Mouse (Mus musculus): ENCODE data around the gene Syngr1. TPM values are rescaled to one million over a fixed set of nuclear protein-coding genes. Genes with fewer than 3 reads are reported as not detected.

Gene Syngr1
- polyA plus RNA-seq (2012) = 5.2 and 7.4 TPM in 2 replicates

DNA sequence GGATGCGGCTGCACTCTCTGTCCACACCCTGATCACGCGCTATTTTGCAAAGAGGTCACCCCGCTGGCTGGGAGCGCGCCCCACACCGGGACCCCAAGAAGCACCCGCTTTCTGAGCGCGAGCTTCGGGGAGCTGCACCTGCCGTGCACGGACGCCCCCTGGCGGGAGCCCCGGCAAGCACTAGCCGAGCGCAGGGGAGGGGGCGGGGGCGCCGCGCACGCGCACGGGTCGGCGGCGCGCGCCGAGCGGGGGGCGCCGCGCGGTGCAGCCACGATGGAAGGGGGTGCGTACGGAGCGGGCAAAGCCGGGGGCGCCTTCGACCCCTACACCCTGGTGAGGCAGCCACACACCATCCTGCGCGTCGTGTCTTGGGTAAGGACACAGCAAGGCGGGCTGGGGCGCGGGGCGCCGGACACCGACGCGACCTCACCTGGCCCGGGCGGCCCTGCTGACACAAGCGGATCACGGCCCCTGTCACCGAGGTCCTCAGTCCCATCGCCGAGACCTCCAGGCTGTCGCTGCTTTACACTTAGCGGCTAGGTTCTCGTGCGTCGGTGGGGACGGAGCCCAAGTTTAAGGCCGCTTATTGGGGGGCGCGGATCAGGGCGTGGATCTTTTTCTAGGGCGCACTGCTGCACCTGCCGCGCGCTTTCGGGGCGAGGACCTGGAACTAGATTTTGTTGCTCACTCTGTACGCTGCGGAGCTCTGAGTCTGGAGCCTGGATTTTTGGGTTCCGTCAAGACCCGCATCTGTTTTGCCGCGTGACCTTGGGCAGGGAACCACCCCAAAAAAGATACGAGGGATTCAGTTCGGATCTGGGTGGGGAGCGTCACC lies at the start of gene Syngr1, which contains the start of gene Rpl3:
Gene Syngr1, plus strand, starts transcription at position 214 of the 835 bp plus-strand sequence.
Gene Rpl3, minus strand, starts transcription at position 748 of the 835 bp plus-strand sequence.

DNA sequence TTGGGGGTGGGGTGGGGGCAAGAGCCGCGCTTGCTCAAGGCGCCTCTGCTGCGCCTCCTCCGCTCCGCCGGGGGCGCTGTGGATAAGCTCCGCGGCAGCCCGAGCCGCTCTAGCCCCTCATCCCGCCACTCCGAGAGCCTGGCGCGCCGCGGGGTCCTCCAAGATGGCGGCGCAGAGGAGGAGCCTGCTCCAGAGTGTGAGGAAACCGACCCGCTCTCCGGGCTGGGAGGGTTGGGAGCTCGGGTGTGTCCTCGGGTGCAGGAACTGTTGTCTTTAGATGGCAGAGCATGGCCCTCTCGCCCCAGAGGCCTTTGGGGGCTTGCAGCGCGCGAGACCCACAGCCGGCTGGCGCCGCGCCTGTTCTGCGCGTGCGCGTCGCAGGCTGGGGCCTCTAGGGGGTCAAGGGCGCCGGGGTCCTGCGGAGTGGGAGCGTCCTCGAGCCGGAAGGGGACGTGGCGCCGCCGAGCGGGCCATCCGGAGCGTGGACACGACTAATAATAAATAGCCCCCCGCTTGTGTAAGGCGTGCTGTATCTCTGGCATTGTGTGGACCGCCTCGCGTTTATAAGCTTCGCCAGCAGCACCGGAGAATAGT lies 42.0 kb downstream of the Syngr1 start, which contains the start of gene Tab1:
Gene Tab1, plus strand, starts transcription at position 135 of the 594 bp plus-strand sequence.

Other genes starting within 250 kb of the Syngr1 start
- 13.1 and 15.8 TPM in 2 replicates for gene Apobec3, start 199.7 kb upstream of the Syngr1 start, polyA plus RNA-seq (2012)
- 12.5 and 16.8 TPM in 2 replicates for gene Cbx7, start 120.2 kb upstream of the Syngr1 start, polyA plus RNA-seq (2012)
- 4.8 and 5.2 TPM in 2 replicates for gene Pdgfb, start 76.4 kb upstream of the Syngr1 start, polyA plus RNA-seq (2012)
- 372 and 410 TPM in 2 replicates for gene Rpl3, start 534 bp downstream of the Syngr1 start, polyA plus RNA-seq (2012)
- gene Tab1, start 41.8 kb downstream of the Syngr1 start, polyA plus RNA-seq (2012) = 14.6 and 16.3 TPM in 2 replicates
- gene Mgat3, start 82.4 kb downstream of the Syngr1 start, polyA plus RNA-seq (2012) = not detected in 2 replicates
- gene Mief1, start 142.7 kb downstream of the Syngr1 start, polyA plus RNA-seq (2012) = 12.9 and 14.9 TPM in 2 replicates
- gene AC140267.1, start 144.5 kb downstream of the Syngr1 start, polyA plus RNA-seq (2012) = not detected in 2 replicates
- gene Atf4, start 163.8 kb downstream of the Syngr1 start, polyA plus RNA-seq (2012) = 643 and 648 TPM in 2 replicates
- gene Rps19bp1, start 173.0 kb downstream of the Syngr1 start, polyA plus RNA-seq (2012) = 77.1 TPM in 2 replicates
- gene Cacna1i, start 195.9 kb downstream of the Syngr1 start, polyA plus RNA-seq (2012) = 0.05 and 0.27 TPM in 2 replicates